Comparison of ENCODE assay signal across 9 mouse cellular contexts in the genomic region with DNA sequence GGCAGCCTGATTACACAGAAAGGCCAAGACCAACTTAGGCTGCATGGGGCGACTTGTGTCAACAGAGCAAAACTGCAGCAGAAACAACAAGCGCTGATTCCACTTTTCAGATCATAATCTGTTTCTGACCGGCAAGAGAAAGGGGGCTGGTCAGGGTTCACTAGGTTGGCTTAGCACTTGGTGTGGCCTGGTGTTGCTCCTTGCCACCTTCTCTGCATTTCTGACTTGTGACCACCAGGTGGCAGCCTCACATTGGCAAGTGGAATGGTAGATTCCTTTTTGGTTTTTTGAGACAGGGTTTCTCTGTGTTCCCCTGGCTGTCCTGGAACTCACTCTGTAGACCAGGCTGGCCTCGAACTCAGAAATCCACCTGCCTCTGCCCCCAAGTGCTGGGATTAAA. TPM values are rescaled to one million over a fixed set of nuclear protein-coding genes. Genes with fewer than 3 reads are reported as not detected.
DNase-seq lines count a peak whose midpoint lies in the region; ATAC-seq lines count a peak whose summit lies in the region.
"Had no signal": no experiment of that assay in that cellular context is flagged by ENCODE, and none has a peak within 500 bp of the region (broad histone marks: within the 10 kb centered on the region; RNA-seq: fewer than 3 reads in every experiment).

No protein-coding gene starts in this region.

- ATAC-seq in midbrain, embryonic 15.5 days (replicated peaks): no peak
- ATAC-seq in liver, embryonic 13.5 days (ENCODE audit: low read depth): peak; percentile 41; the same call in 1 of the 2 replicates
- peak; percentile 47; the same call in 1 of the 2 replicates for ATAC-seq in neural tube, embryonic 15.5 days (ENCODE audit: low FRiP score)

- no peak overlapping the region for H3K4me2 ChIP-seq in midbrain, embryonic 15.5 days
- no peak overlapping the region for H3K4me2 ChIP-seq in liver, embryonic 13.5 days
- H3K4me2 ChIP-seq in neural tube, embryonic 15.5 days: no peak overlapping the region
- H3K4me2 ChIP-seq: embryonic facial prominence, embryonic 15.5 days had no signal

- H3K27me3 ChIP-seq in midbrain, embryonic 10.5 days (ENCODE audit: low read depth, poor library complexity, severe bottlenecking): no peaks in the 10 kb centered on the region
- H3K27me3 ChIP-seq in midbrain, embryonic 15.5 days (replicated peaks): no peaks in the 10 kb centered on the region
- H3K27me3 ChIP-seq in liver, embryonic 13.5 days: no peaks in the 10 kb centered on the region; the same call in 1 of the 2 replicates
- no peaks in the 10 kb centered on the region for H3K27me3 ChIP-seq in neural tube, embryonic 15.5 days (replicated peaks)
- H3K27me3 ChIP-seq: embryonic facial prominence, embryonic 15.5 days had no signal

- H3K36me3 ChIP-seq in midbrain, embryonic 10.5 days: no peaks in the 10 kb centered on the region
- H3K36me3 ChIP-seq in midbrain, embryonic 15.5 days (replicated peaks): no peaks in the 10 kb centered on the region
- H3K36me3 ChIP-seq in liver, embryonic 13.5 days: no peaks in the 10 kb centered on the region
- no peaks in the 10 kb centered on the region for H3K36me3 ChIP-seq in neural tube, embryonic 15.5 days
- H3K36me3 ChIP-seq: embryonic facial prominence, embryonic 15.5 days had no signal

- no peaks in the 10 kb centered on the region for H3K4me1 ChIP-seq in midbrain, embryonic 10.5 days
- no peaks in the 10 kb centered on the region for H3K4me1 ChIP-seq in midbrain, embryonic 15.5 days
- no peaks in the 10 kb centered on the region for H3K4me1 ChIP-seq in liver, embryonic 13.5 days (replicated peaks)
- H3K4me1 ChIP-seq in neural tube, embryonic 15.5 days: no peaks in the 10 kb centered on the region
- H3K4me1 ChIP-seq: embryonic facial prominence, embryonic 15.5 days had no signal

- peak; percentile 75 for DNase-seq in midbrain, embryonic 10.5 days (ENCODE audit: low spot score)
- DNase-seq in cerebellum, adult 9-10 months: peak; percentile 63
- DNase-seq in gastrocnemius, adult 8-10 months (ENCODE audit: low spot score in 2 of 2): peak; percentile 47 to 60
- DNase-seq in kidney, postnatal 10 days: peak; percentile 89
- DNase-seq in liver, embryonic 13.5 days: peak; percentile 55
- peak; percentile 87 for DNase-seq in testis, postnatal 10 days (ENCODE audit: low spot score)

- H3K27ac ChIP-seq in midbrain, embryonic 10.5 days (replicated peaks): no peak overlapping the region
- H3K27ac ChIP-seq in midbrain, embryonic 15.5 days: no peak overlapping the region
- H3K27ac ChIP-seq in liver, embryonic 13.5 days: no peak overlapping the region
- H3K27ac ChIP-seq in neural tube, embryonic 15.5 days (replicated peaks): no peak overlapping the region
- H3K27ac ChIP-seq: embryonic facial prominence, embryonic 15.5 days had no signal

- WGBS in midbrain, embryonic 10.5 days: 46% methylated on average over 4 of the region's 4 CpGs
- 38% methylated on average over 4 of the region's 4 CpGs for WGBS in midbrain, embryonic 15.5 days
- 15% methylated on average over 4 of the region's 4 CpGs for WGBS in liver, embryonic 13.5 days (ENCODE audit: insufficient replicate concordance)
- 45% methylated on average over 4 of the region's 4 CpGs for WGBS in neural tube, embryonic 15.5 days

- no peaks in the 10 kb centered on the region for H3K9me3 ChIP-seq in midbrain, embryonic 10.5 days (replicated peaks)
- no peaks in the 10 kb centered on the region for H3K9me3 ChIP-seq in midbrain, embryonic 15.5 days
- H3K9me3 ChIP-seq in liver, embryonic 13.5 days (replicated peaks): no peaks in the 10 kb centered on the region
- H3K9me3 ChIP-seq in neural tube, embryonic 15.5 days (replicated peaks): no peaks in the 10 kb centered on the region
- H3K9me3 ChIP-seq: embryonic facial prominence, embryonic 15.5 days had no signal

- no peak overlapping the region for H3K4me3 ChIP-seq in midbrain, embryonic 10.5 days
- H3K4me3 ChIP-seq in midbrain, embryonic 15.5 days: no peak overlapping the region
- H3K4me3 ChIP-seq in liver, embryonic 13.5 days (replicated peaks): no peak overlapping the region
- H3K4me3 ChIP-seq in neural tube, embryonic 15.5 days (replicated peaks): no peak overlapping the region
- H3K4me3 ChIP-seq: embryonic facial prominence, embryonic 15.5 days had no signal

- H3K9ac ChIP-seq in midbrain, embryonic 15.5 days: no peak overlapping the region
- no peak overlapping the region for H3K9ac ChIP-seq in liver, embryonic 13.5 days
- no peak overlapping the region for H3K9ac ChIP-seq in neural tube, embryonic 15.5 days (replicated peaks)
- H3K9ac ChIP-seq: embryonic facial prominence, embryonic 15.5 days had no signal

RNA-seq across cellular contexts. Expression of gene Slc28a1, which starts 47.7 kb away (rescaled TPM):
- polyA plus RNA-seq in midbrain, embryonic 10.5 days (2016; fragmentation: Nextera tagmentation; extraction: Ambion mirVana): 0.05 TPM in 1 of 2 replicates, not detected in the other
- polyA plus RNA-seq in midbrain, embryonic 15.5 days (2015; fragmentation: Nextera tagmentation; extraction: Ambion mirVana): not detected in 2 replicates
- under 1 TPM; 0.07 to 0.25 (median 0.14) TPM for total RNA-seq in gastrocnemius, adult 8-10 months (2022)
- 0.54 and 0.75 TPM in 2 replicates for polyA plus RNA-seq in liver, embryonic 13.5 days (2015; fragmentation: Nextera tagmentation; extraction: Ambion mirVana)
- polyA plus RNA-seq in neural tube, embryonic 15.5 days (2015; fragmentation: Nextera tagmentation; extraction: Ambion mirVana): 0.05 and 0.17 TPM in 2 replicates
- polyA plus RNA-seq: embryonic facial prominence, embryonic 15.5 days had no signal

RNA-seq across cellular contexts. Expression of gene Pde8a, which starts 51.1 kb away (rescaled TPM):
- 1.8 and 2.2 TPM in 2 replicates for polyA plus RNA-seq in midbrain, embryonic 10.5 days (2016; fragmentation: Nextera tagmentation; extraction: Ambion mirVana)
- polyA plus RNA-seq in midbrain, embryonic 15.5 days (2015; fragmentation: Nextera tagmentation; extraction: Ambion mirVana): 2.2 and 2.3 TPM in 2 replicates
- total RNA-seq in gastrocnemius, adult 8-10 months (2022): 10 to 100 TPM in 2 of 4 experiments, 1 to 10 TPM in 2; 9.0 to 12.5 (median 9.9) TPM
- 1.2 and 1.4 TPM in 2 replicates for polyA plus RNA-seq in liver, embryonic 13.5 days (2015; fragmentation: Nextera tagmentation; extraction: Ambion mirVana)
- 2.5 TPM in 2 replicates for polyA plus RNA-seq in neural tube, embryonic 15.5 days (2015; fragmentation: Nextera tagmentation; extraction: Ambion mirVana)
